Mouse (Mus musculus) adrenal gland, adult 2 months (tissue): ENCODE results near the gene Kdm1a. TPM values are rescaled to one million over a fixed set of nuclear protein-coding genes. Genes with fewer than 3 reads are reported as not detected.
A peak's percentile ranks its signal among the peaks of the same experiment; 100 is the strongest.

Experiments
- DNase-seq: peaks from one replicate; pipeline ENCODE4 v3.0.0; 2021
- long read RNA-seq: library from polyadenylated mRNA; stranded (forward); transcript quantifications from one replicate; pipeline ENCODE4 v2.0.0, GENCODE M21; 2021
- polyA plus RNA-seq: library from polyadenylated mRNA; depleted of rRNA; stranded (reverse); fragments of >200 nt; gene quantifications from 2 replicates; pipeline ENCODE4 v1.2.3, GENCODE M21; 2012; rRNA removed
- total RNA-seq, 2 experiments: library from RNA; stranded (reverse); gene quantifications; 2 replicates each; pipeline ENCODE4 v1.2.3; 2021

The Kdm1a gene
- 10 to 100 TPM; 37.5 to 42.5 TPM for total RNA-seq
- polyA plus RNA-seq = 12.0 and 12.4 TPM in 2 replicates
- long read RNA-seq, transcript Kdm1a-202 (20 exons, 3,028 nt) = major isoform, 27 of 57 reads
- long read RNA-seq, transcript Kdm1a-203 (19 exons, 3,008 nt) = minor isoform, 19 of 57 reads
- long read RNA-seq, partial matches to known transcripts = 4 of 57 reads
- long read RNA-seq, other reads (novel, unspliced or antisense) = 6 of 57 reads

- peak; percentile 96 for DNase-seq
These were observed at the start of gene Kdm1a for GRCm38 (mm10) chr4:136602568-136602967. TSS of gene Kdm1a (minus strand) at chr4:136602723.

GRCm38 (mm10) chr4:136651882-136652527 lies 49.5 kb upstream of the Kdm1a start:
- DNase-seq = no peak

- no peak for DNase-seq
These were observed 48.9 kb upstream of the Kdm1a start for GRCm38 (mm10) chr4:136651357-136651811.

GRCm38 (mm10) chr4:136650261-136650660 lies 47.7 kb upstream of the Kdm1a start:
- DNase-seq = no peak

GRCm38 (mm10) chr4:136649480-136650196 lies 47.1 kb upstream of the Kdm1a start:
- no peak for DNase-seq

GRCm38 (mm10) chr4:136648922-136649479 lies 46.5 kb upstream of the Kdm1a start:
- DNase-seq = peak; percentile 82

GRCm38 (mm10) chr4:136638890-136639289 lies 36.4 kb upstream of the Kdm1a start:
- no peak for DNase-seq

- DNase-seq = no peak
These were observed 35.8 kb upstream of the Kdm1a start for GRCm38 (mm10) chr4:136638230-136638750.

- DNase-seq = peak; percentile 13
These were observed 35.2 kb upstream of the Kdm1a start for GRCm38 (mm10) chr4:136637563-136638229.

GRCm38 (mm10) chr4:136636983-136637562 lies 34.5 kb upstream of the Kdm1a start:
- no peak for DNase-seq

- DNase-seq = no peak
These were observed 34.0 kb upstream of the Kdm1a start for GRCm38 (mm10) chr4:136636511-136636910.

GRCm38 (mm10) chr4:136635995-136636394 lies 33.5 kb upstream of the Kdm1a start:
- DNase-seq = no peak

GRCm38 (mm10) chr4:136631237-136631994 lies 28.9 kb upstream of the Kdm1a start:
- DNase-seq = peak; percentile 80

GRCm38 (mm10) chr4:136626590-136626989 lies 24.1 kb upstream of the Kdm1a start:
- no peak for DNase-seq

GRCm38 (mm10) chr4:136622388-136622787 lies 19.9 kb upstream of the Kdm1a start, which contains the start of gene Lactbl1:
TSS of gene Lactbl1 (plus strand) at chr4:136622621.
- no peak for DNase-seq

GRCm38 (mm10) chr4:136621956-136622355 lies 19.4 kb upstream of the Kdm1a start:
- no peak for DNase-seq

GRCm38 (mm10) chr4:136621336-136621735 lies 18.8 kb upstream of the Kdm1a start:
- peak; percentile 30 for DNase-seq

GRCm38 (mm10) chr4:136613657-136614056 lies 11.1 kb upstream of the Kdm1a start:
- DNase-seq = no peak

GRCm38 (mm10) chr4:136610387-136610856 lies 7.9 kb upstream of the Kdm1a start, which contains the start of gene Tex46:
TSS of gene Tex46 (plus strand) at chr4:136610437.
- DNase-seq = no peak

- no peak for DNase-seq
These were observed 3.4 kb upstream of the Kdm1a start for GRCm38 (mm10) chr4:136605756-136606485.
